Mouse (Mus musculus) 3T3-L1 (cell line): ENCODE data around the gene Maip1.
A peak's percentile ranks its signal among the peaks of the same experiment; 100 is the strongest.

ENCODE experiments used
- DNase-seq: peaks from one replicate; pipeline ENCODE4 v3.0.0-alpha.2; 2015; ENCODE audit warnings: low read depth, low spot score

Maip1 gene

DNA sequence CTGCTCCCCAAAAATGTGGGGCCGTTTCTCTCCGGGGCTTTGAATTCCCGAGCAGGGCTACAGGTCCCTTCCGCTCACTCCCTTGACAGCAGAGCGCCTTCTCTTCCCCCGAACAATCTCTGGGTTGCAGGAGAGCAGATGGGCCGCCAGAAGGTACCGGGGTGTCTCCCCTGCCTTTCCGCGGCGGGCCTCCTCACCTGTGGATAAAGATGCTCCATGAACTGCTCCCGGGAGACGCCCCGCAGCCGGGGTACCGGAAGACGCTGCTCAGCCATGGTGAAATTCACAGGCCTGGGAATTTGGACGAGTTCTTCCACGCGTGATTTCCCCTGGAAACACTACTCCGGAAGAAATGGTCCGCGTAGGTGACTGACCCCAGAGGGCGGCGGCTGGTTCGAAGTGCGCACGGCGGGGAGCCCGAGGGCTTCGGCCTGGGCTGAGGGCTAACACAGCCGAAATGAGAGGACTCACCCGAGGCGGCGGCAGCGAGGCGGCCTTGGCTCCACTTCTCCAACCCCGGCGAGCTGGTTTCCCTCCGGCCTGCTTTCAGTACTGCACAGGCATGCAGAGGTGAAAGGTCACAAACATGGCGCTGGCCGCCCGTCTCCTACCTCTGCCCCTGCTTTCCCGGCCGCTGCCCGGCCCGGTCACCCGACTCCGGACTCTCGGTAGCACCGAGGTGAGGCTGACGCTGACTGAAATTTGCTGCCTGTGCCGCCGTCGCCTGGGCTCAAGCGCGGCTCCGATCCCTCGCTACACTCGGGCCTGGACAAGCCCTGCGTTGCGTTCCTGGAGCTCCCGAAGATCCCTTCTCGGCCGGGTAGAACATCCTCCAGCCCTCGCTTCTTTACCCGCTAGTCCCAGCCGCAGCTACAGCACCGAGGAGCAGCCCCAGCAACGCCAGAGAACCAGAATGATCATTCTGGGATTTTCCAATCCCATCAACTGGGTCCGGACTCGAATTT is at the start of gene Maip1, which contains the start of gene Tyw5:
TSS of gene Maip1 (plus strand) at position 142 of the 965 bp plus-strand sequence.
TSS of gene Tyw5 (minus strand) at position 915 of the 965 bp plus-strand sequence.
- DNase-seq: peak; percentile 81

DNA sequence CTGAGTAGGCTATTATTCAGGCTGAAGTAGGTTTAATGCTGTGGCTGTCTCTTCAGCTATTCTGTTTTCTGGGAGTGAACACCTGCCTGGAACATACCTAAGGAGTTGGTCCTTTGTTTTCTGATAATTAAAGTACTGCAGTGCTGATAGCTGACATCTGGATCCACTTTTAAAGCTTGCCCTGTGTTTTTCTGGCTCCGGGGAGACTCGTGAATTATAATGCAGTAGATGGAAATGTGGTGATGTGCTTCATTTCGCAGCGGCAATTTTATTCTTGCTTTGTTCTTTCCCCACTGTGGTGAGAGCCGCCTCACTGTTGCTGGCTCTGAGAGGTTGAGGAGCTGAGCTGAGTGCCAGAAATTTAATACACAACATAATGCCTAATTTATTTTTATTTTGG is 47.6 kb upstream of the Maip1 start:
- no peak for DNase-seq

DNA sequence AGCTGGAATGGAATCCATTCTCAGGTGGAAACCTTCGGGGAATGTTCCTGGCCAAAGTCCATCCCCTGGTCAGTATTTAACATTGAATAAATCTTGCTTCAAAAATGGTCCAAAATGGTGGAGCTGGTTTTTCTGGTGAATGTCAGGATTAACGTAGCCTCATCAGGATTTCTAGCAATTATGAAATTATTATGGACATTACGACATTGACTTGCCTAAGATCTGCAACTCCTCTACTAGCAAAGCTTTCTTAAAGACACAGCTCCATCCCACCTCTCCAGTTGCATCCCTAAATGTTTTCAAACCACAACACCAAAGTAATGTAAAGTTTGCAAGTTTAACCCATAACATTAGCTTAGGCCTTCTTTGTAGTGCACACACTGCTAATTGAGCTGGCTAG is 38.7 kb upstream of the Maip1 start:
- DNase-seq: no peak

DNA sequence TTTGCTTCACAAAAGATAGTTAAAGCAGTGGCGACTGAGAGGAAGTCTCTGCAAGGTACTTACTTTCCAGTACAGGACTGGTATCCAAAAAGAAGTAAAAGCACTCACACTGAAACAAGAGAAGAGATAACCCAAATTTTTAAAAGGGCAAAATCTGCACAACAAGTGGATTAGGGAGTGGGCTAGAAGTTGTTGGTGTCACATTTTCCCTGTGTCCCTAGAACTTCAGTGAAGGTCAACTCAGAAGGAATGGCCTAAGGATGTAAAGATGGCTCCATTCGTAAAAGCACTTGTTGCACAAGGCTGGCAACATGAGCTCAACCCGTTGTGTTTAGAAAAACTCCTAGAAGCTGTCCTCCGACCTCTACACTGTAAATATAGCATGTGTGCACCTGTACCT is 37.0 kb upstream of the Maip1 start:
- no peak for DNase-seq

DNA sequence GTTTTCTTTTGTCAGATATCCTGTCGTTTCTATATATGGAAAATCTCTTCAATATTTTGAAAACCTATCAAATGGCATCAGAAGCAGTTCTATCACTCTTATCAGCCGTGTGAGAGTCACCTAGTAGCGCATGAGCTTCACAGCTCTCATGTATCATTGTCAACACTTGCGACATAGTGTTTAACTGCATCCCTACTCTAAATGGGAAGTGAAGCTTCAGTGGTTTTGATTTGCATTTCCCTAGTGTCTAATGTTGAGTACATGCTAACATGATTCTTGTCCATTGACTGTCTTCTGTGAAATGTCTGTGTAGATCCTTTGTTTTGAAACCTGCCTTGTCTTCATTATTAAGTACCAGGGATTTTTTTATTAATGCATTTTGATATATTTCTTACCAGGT is 35.7 kb upstream of the Maip1 start:
- no peak for DNase-seq

DNA sequence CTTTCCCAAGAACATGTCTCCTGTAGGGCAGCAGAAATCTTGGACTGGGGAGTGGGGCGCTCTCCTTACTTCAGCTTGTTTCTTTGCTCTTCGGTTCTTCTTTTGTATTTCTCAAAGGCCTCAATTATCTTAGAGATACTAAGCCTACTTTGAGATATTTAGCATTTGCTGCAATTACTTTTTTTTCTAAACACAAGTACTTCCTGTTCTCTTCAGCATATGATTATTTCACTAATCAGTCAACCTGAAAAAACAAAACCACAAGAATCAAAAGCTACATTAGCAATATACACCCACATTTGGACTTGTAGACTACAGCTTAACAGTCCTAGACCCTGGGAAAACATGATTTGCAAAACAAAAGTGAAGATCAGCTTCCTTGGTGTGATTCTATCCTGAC is 30.9 kb upstream of the Maip1 start:
- DNase-seq: no peak

DNA sequence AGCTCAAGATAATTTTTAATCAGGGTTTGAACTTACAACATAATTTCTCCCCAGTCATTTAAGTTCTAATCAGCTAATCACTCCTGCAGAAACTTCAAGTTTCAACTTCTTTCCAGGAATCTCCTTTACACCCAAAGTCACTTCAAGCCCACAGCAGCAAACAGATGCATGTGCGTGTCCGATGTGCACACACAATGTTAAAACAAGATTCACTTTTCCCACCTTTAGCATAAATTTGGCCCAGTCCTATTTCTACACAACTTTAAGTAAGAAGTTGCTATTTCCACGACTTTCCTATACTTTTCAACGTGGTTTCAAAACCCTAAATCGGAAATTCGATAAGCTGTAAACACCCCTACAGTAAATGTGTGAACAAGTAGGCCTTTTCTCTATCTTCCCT is 29.3 kb upstream of the Maip1 start:
- no peak for DNase-seq

DNA sequence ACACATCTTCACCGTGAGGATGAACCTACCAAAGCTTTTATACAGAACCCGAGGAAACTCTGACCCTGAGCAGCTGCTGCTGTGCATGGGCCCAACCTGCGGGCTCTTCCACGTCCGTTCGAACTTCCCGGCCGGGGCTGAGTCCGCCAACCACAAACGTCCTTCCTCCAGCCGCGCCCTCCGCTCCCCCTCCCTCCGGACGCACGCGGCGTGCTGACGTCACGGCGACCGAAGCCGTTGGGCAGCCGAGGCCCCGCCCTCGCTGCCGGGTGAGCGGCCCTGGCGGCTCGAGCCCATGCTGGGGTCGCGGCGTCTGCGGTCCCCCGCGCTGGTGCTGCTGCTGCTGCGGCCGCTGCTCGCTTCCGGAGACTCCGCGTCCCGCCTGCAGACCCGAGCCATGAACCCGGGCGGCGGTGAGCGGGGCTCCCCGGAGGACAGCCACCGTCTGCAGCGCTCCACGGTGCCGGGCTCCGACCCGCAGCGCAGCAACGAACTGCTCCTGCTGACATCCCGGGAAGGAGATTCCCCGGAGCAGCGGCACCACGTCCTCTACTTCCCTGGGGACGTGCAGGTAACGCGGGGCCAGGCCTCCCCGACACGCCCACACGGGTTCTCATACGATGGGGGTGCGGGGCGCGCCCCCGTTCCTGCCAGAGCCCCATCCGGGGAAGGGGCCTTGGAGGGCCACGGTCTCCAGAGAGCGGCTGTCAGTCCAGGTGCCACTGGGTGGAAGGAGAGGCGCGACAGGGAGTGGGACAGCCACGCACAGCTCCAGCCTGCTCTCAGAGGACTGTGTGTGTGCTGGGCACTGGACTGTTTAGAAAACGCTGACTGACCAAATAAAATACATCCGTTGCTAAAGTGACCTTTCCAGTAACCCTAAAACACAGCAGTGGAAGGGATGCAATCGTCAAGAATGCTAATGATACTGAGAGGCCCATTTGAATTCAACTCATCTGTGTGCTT is 28.5 kb upstream of the Maip1 start, which contains the start of gene 1700066M21Rik:
TSS of gene 1700066M21Rik (plus strand) at position 245 of the 966 bp plus-strand sequence.
- DNase-seq: peak; percentile 91

DNA sequence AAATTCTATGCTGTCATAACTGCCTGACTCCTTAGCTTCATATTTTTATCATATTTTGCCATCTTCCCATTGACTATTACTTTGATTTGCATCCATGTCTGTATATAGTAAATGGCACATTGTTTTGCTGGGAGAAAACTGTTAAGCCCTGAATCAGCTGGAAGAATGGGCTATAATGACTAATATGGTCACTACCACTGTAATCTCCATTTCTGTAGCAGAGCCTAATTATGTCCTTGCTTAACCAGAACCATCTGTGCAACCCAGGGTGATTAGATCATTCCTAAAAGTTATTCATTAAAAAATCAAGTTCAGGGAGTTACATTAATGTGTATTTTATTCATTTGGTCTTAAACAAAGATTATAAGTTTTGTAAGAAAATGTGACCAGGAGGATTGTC is 19.6 kb upstream of the Maip1 start:
- DNase-seq: no peak

DNA sequence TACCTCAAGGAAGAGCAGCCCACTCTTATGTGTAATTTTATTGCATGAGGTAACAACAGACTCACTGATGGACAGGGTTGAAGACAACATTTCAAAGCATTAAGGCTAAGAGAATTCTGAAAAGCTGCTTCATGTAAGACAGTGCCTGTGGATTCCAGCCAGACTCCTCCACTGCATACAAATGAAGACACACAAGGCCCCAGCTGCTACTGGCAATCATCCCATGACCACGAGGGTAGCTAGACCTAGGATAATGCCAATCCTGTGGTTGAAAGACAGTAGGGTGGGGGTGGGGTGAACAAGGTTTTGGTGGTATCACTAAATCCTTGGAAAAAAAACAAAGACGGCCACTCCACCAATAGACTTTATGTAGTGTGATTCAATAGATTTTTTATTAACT is 18.3 kb upstream of the Maip1 start:
- DNase-seq: peak; percentile 41

DNA sequence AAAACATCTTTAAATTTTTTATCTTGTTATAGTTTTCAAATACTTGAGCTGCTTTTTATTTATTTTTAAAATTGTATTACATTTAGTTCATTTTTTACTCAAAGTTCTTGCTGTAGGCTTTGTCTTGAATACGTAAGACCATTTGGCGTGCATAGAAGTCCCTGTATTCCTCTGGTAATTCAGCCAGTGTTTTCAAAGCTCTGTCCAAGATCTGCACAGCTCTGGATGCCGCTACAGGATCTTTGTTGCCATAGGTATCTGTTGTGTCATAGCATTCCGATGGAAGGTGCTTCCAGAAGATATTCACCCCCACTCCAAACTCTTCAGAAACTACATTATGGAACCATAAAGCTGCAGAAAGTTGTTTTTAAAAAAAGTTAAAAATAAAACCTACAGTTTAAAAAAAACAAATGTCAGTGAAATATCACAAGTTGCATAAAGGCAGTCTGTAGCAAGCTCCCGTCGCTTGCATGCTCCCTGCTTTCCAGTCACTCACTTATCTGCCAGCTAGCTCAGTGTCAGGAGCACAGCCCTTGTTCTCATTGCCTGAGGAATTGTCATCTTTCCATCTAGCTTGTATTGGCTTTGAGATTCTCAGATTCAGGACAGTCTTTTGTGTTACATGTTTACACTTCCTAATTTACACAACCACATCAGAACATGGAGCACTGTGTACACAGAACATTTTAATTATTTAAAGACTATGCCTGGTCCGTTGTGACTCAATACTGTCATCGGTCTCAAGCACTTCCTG is 17.5 kb upstream of the Maip1 start:
- DNase-seq: no peak

DNA sequence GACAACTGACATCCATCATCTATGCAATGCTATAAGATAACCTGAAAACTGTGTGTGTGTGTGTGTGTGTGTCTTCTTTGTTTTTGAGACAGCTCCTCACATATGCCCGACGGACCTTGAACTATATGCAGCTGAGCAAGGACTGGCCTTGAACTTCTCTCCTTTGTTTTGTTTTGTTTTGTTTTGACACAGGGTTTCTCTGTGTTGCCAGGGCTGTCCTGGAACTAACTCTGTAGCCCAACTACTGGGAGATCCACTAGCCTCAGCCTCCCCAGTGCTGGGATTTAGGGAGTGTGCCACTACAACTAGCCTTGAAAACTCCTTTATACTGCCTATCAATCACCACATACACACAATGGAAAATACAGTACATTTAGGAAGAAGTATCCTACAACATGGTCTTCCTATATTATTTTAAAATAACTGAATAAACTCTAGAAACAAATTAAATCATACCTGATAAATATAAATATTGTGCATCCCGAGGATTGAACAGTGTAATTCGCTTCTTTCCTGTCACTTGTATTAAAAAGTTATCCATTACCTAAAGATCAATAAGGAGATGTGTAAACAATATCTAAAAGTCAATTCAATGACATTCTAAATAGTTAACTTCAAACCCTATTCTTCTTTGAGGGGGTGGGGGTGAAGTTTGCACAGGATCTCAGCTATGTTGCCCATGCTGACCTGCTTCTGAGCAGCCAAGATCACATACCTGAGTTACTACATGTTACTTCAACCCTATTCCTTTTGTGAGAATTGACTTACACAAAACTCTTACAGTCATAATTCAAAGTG is 14.9 kb upstream of the Maip1 start:
- DNase-seq: no peak

DNA sequence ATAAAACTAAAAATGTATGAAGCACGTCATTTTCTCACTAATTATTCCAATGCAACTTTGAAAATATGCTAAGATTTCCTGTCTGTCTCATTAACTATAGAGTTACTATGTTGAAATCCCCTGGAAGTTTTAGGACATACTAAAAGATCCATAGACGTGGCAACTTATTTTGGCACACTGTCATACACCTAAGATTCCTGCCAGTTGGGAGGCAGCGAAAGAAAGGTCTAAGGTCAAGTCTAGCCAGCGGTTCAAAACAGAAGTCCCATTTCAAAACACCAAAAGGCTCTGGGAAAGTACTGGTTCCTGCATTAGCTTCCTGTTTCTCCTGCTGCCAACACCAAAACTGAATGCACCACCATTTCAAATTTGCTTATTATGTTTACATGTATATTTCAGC is 13.7 kb upstream of the Maip1 start:
- no peak for DNase-seq

DNA sequence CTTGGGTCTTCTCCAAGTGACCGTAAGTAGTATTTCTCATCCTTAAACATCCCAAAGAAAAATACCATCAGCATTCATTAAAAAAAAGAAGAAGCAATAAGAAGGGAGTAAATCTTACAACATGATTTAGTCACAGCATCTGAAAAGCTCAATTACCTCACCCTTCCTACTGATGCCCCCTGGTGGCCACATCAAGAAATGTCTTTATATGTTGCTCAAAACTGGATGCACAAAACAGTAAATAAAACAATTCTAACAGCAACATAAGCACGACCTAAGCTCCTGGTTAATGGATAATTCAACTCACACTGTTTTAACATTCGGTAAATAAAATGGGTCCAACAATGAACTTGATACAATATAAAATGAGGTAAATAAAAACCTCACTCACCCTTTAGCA is 12.1 kb upstream of the Maip1 start:
- peak; percentile 84 for DNase-seq

DNA sequence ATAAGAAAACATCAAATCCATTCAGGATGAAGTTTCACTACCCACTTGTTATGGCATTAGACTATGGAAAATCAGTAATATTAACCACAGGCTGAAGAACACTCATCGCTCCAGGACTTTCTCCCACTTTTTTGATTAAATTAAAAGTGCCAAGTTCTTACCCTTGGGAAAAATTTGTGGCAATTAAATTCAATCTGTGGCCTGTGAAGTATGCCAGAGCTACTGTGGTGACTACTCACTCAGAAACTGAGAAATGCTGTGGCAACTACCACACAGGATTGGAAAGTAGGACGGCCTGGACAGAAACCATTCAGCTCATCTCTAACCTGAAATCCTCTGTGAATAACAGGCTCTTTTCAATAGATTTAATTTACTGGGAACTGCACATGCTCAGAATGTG is 5.8 kb upstream of the Maip1 start:
- DNase-seq: no peak

DNA sequence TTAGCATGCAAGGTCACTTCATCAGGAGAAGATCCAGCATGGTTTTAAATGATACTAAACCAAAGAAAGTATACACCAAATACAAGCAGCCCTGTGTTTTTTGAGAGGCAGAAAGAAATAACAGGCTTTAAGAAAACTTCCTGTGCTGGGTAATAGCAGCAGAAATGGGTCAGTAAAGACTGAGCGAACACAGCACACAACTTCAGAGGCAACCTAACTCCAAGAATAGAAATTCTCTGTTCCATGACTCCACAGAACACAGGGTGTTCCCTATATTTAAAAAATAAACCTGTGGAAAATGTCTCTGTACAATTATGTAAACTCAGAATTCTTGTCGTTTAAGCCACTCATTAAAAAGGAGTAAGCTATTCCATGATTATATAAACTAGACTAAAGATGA is 5.3 kb upstream of the Maip1 start:
- no peak for DNase-seq

DNA sequence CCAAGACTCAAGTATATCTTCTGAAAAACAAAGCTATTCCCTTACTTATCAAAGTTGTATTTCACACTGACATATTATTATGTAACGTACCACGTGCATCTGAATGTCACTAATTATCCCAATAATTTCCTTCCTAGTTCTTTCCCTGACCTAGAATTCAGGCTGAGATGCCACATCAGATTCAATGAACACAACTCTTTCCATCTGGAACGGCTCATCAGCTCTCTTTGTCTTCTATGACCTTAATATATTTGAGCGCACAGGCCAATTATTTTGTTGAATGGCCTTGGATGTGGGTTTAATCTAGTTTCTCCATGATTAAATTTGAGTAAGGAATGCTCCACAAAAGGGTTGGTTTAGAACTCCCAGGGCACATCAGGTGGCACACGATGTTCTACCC is 4.0 kb upstream of the Maip1 start:
- DNase-seq: no peak

DNA sequence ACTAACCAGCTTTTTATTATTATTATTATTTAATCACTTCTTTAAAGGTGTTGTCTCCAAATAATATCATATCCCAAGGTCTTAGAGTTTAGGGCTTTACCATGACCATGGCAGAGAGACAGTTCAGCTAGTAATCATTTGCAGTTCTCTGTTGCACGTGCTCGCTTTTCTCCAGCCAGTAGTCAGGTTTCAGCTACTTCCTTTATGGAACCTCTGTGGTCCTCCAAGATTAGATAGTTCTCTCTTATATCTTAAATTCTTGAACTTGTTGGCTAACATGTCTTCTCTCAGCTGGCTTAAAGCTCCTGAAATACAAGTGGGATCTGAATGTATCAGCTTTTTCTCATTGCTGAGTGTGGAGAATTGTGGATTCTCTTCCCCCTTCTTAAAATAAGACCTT is 2.9 kb downstream of the Maip1 start:
- DNase-seq: no peak

DNA sequence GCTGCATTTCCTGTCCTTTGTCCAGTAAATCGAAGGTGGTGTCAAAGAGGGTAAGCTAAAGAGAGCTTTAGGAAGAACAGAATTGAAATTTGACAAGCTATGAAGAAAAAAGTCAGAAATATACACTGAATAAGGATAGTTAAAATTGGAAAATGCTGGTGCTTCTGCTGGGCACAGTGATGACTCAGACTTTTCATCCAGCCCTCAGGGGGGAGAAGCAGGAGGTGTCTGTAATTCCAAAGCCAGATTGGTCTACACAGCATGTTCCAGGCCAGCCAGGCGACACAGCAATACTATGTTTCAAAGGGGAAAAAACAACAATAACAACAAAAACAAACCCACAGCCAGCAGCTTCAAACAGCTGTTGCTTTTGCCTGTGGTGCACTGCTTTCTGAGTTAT is 7.3 kb downstream of the Maip1 start:
- DNase-seq: no peak

DNA sequence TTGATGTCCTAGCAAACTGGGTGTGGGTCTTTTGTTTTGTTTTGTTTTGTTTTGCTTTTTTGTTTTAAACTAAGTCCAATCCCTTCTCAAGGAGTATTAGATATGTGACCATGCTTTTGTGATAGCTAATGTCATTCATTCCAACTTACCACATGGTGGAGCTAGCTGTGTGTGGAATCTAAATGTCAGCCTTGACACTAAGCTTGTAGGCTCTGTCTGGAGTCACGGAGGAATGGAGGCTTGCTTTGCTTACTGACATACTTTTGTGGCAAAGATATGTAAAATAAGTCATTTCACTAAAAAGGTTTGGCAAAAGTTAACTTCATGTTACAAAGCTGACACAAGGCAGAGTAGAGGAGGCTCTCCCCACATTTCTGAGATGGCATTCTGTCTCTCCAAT is 17.6 kb downstream of the Maip1 start:
- DNase-seq: peak; percentile 68
